In genomic region chr13:82949541-82949940, GRCm38 (mm10) we compare ENCODE assay signal across 14 mouse cellular contexts.
A peak's percentile ranks its signal among the peaks of the same experiment; 100 is the strongest.
DNase-seq lines count a peak whose midpoint lies in the region; ATAC-seq and TF ChIP-seq lines count a peak whose summit lies in the region.
"Had no signal": no experiment of that assay in that cellular context is flagged by ENCODE, and none has a peak within 500 bp of the region (broad histone marks: within the 10 kb centered on the region; RNA-seq: fewer than 3 reads in every experiment).

No protein-coding gene starts in this region.

- H3K4me3 ChIP-seq in heart, embryonic 11.5 days (ENCODE audit: low read depth, low read length), result no peak overlapping the region
- no peak overlapping the region for H3K4me3 ChIP-seq in thymus, adult 2 months (ENCODE audit: control insufficient read depth, insufficient read depth, low read length)
- H3K4me3 ChIP-seq: embryonic facial prominence, embryonic 15.5 days; myocyte had no signal

- H3K9ac ChIP-seq in heart, embryonic 11.5 days (ENCODE audit: low read depth, low read length), result no peak overlapping the region
- H3K9ac ChIP-seq: embryonic facial prominence, embryonic 15.5 days had no signal

- ATAC-seq in heart, embryonic 11.5 days (replicated peaks; ENCODE audit: insufficient number of reproducible peaks, low FRiP score, low TSS enrichment), result no peak
- peak; percentile 67; the same call in 1 of the 2 replicates for ATAC-seq in neutrophil, adult 5-6 weeks (ENCODE audit: extremely low read depth, insufficient number of reproducible peaks, low FRiP score, poor library complexity, severe bottlenecking)
- ATAC-seq: activated CD4-positive, CD25-positive, alpha-beta regulatory T cell, adult 4 months had no signal

- no peak for TF ChIP-seq POLR2A in thymus, adult 2 months (IDR thresholded peaks at IDR 0.05; ENCODE audit: control insufficient read depth, extremely low read depth, insufficient read depth, low read length, poor library complexity)

- no peak for TF ChIP-seq CTCF in thymus, adult 2 months (IDR thresholded peaks at IDR 0.05; ENCODE audit: borderline replicate concordance, control insufficient read depth, extremely low read depth, insufficient read depth, low read length, poor library complexity)

- no peak overlapping the region for H3K27ac ChIP-seq in heart, embryonic 11.5 days (ENCODE audit: low read depth, low read length)
- H3K27ac ChIP-seq in thymus, adult 2 months (ENCODE audit: control insufficient read depth, insufficient read depth, low read length), result no peak overlapping the region
- H3K27ac ChIP-seq: embryonic facial prominence, embryonic 15.5 days had no signal

- no peaks in the 10 kb centered on the region for H3K27me3 ChIP-seq in heart, embryonic 11.5 days (ENCODE audit: control insufficient read depth, insufficient read depth, low read length)
- no peaks in the 10 kb centered on the region for H3K27me3 ChIP-seq in thymus, adult 2 months (ENCODE audit: control insufficient read depth, insufficient read depth, low read length)
- H3K27me3 ChIP-seq: CH12.LX; embryonic facial prominence, embryonic 15.5 days had no signal

- no peaks in the 10 kb centered on the region for H3K9me3 ChIP-seq in heart, embryonic 11.5 days (replicated peaks; ENCODE audit: control insufficient read depth, low read length)
- H3K9me3 ChIP-seq: embryonic facial prominence, embryonic 15.5 days had no signal

- 39% methylated on average over 6 of the region's 6 CpGs for WGBS in heart, embryonic 11.5 days (ENCODE audit: insufficient replicate concordance)
- 48% methylated on average over 6 of the region's 6 CpGs for WGBS in thymus, adult 2 months

- H3K36me3 ChIP-seq in heart, embryonic 11.5 days (ENCODE audit: control insufficient read depth, insufficient read depth, low read length), result no peaks in the 10 kb centered on the region
- H3K36me3 ChIP-seq in thymus, adult 2 months (ENCODE audit: control insufficient read depth, insufficient read depth, low read length), result no peaks in the 10 kb centered on the region
- H3K36me3 ChIP-seq: embryonic facial prominence, embryonic 15.5 days had no signal

- DNase-seq in heart, adult 9 months (ENCODE audit: low spot score in 2 of 2), result peak; percentile 12 to 23
- peak; percentile 42 to 51 for DNase-seq in right cerebral cortex, postnatal 36 days (ENCODE audit: low spot score in 2 of 2)
- DNase-seq in right cerebral cortex, postnatal 14 days, result no peak
- peak; percentile 16 to 23 for DNase-seq in layer of hippocampus, adult 8-10 months (ENCODE audit: low spot score in 2 of 2)
- DNase-seq in urinary bladder, postnatal 14 days (ENCODE audit: low spot score), result no peak
- DNase-seq in thymus, adult 2 months, result no peak
- DNase-seq: kidney, postnatal 4 days; thymus, postnatal 14 days had no signal

- H3K4me2 ChIP-seq in heart, embryonic 11.5 days, result no peak overlapping the region
- H3K4me2 ChIP-seq: embryonic facial prominence, embryonic 15.5 days had no signal

- H3K4me1 ChIP-seq in heart, embryonic 11.5 days (ENCODE audit: control insufficient read depth, insufficient read depth, low read length), result no peaks in the 10 kb centered on the region
- no peaks in the 10 kb centered on the region for H3K4me1 ChIP-seq in thymus, adult 2 months (replicated peaks; ENCODE audit: control insufficient read depth, insufficient read depth, low read length)
- H3K4me1 ChIP-seq: embryonic facial prominence, embryonic 15.5 days had no signal

Comparison
In these comparisons a context has a peak if more than half of its experiments do, and no peak if none do; other contexts are left out.
1. DNase-seq: peak in heart, adult 9 months (2 of 2), right cerebral cortex, postnatal 36 days (2 of 2) and layer of hippocampus, adult 8-10 months (2 of 2); none in right cerebral cortex, postnatal 14 days (single experiment), urinary bladder, postnatal 14 days (single experiment) and thymus, adult 2 months (single experiment).